Mouse (Mus musculus) megakaryocyte, embryonic 14.5 days (primary cell): Measurements from ENCODE around the gene Dhx34.

Source experiments
- FLI1 ChIP-seq: IDR thresholded peaks from 2 replicates; pipeline ENCODE4 v1.6.1; 2012; ENCODE audit warnings: low read length, inconsistent platforms, mixed read lengths
- GATA1 ChIP-seq: IDR thresholded peaks from 3 replicates; pipeline ENCODE4 v1.6.1; 2012; ENCODE audit warnings: mixed read lengths, low read length, inconsistent platforms, borderline replicate concordance

DNA sequence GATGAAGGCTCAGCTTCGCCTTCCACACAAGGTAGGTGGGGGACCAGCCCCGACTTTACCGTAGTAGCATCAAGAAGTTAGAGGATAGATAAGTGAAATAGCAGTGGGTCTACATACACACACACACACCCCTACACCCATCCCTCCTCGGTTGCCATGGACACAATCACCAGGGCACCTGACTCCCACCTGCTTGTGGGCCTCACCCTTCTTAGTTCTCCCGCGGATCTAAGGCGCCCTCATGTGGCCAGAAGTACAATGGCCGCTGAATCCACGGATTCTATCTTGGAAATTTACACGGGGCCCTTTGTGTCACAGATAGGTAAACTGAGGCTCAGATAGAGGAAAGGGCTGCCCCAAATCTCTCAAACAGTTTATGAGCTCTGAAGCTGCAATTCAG, 68.3 kb downstream of the Dhx34 start:
- TF ChIP-seq GATA1 (no peak), FLI1 (no peak)
